Mouse (Mus musculus): ENCODE measurements at regions not wholly inside any gene's neighbourhood (a gene's known extent, or its start where the extent isn't known, plus 50 kb on each side); places are given as distances from the start of the nearest gene placed in this dataset.

- 50% methylated on average over 5 of the region's 5 CpGs for WGBS (ENCODE audit: insufficient replicate concordance)
- Histone ChIP-seq H3K27ac (no peak overlapping the region), H3K36me3 (no peaks in the 10 kb centered on the region), H3K9me3 (replicated peaks) (no peaks in the 10 kb centered on the region), H3K9ac (no peak overlapping the region), H3K27me3 (no peaks in the 10 kb centered on the region), H3K4me3 (replicated peaks) (no peak overlapping the region), H3K4me2 (no peak overlapping the region), H3K4me1 (replicated peaks) (no peaks in the 10 kb centered on the region)
- ATAC-seq (ENCODE audit: low read depth) (no peak), DNase-seq (no peak)
Measured at GRCm38 (mm10) chr13:43952972-43953592, 168.5 kb downstream of the Cd83 start.

- WGBS (ENCODE audit: insufficient replicate concordance) = 63% methylated on average over 10 of the region's 10 CpGs
- H3K4me1 ChIP-seq (replicated peaks) = no peaks in the 10 kb centered on the region
- no peak overlapping the region for H3K4me3 ChIP-seq (replicated peaks)
- H3K36me3 ChIP-seq = no peaks in the 10 kb centered on the region
- H3K4me2 ChIP-seq = no peak overlapping the region
- no peak for DNase-seq
- no peaks in the 10 kb centered on the region; the same call in 1 of the 2 replicates for H3K27me3 ChIP-seq
- no peak overlapping the region for H3K9ac ChIP-seq
- H3K9me3 ChIP-seq (replicated peaks) = no peaks in the 10 kb centered on the region
- no peak for ATAC-seq (ENCODE audit: low read depth)
- H3K27ac ChIP-seq = no peak overlapping the region
Measured at GRCm38 (mm10) chr13:43954714-43955393, 170.3 kb downstream of the Cd83 start.

GRCm38 (mm10) chr13:43957046-43957445, 172.5 kb downstream of the Cd83 start:
- no peak for ATAC-seq (ENCODE audit: low read depth)
- H3K4me2 ChIP-seq = no peak overlapping the region
- 58% methylated on average over 2 of the region's 2 CpGs for WGBS (ENCODE audit: insufficient replicate concordance)
- H3K4me3 ChIP-seq (replicated peaks) = no peak overlapping the region
- no peaks in the 10 kb centered on the region for H3K4me1 ChIP-seq (replicated peaks)
- no peak for DNase-seq
- H3K9me3 ChIP-seq (replicated peaks) = no peaks in the 10 kb centered on the region
- no peaks in the 10 kb centered on the region for H3K36me3 ChIP-seq
- no peak overlapping the region for H3K9ac ChIP-seq
- H3K27me3 ChIP-seq = no peaks in the 10 kb centered on the region; the same call in 1 of the 2 replicates
- no peak overlapping the region for H3K27ac ChIP-seq

GRCm38 (mm10) chr13:43959121-43959572, 174.6 kb downstream of the Cd83 start:
- Histone ChIP-seq H3K9me3 (replicated peaks) (no peaks in the 10 kb centered on the region), H3K9ac (no peak overlapping the region), H3K36me3 (no peaks in the 10 kb centered on the region), H3K4me1 (replicated peaks) (no peaks in the 10 kb centered on the region), H3K4me3 (replicated peaks) (no peak overlapping the region), H3K27me3 (no peaks in the 10 kb centered on the region; the same call in 1 of the 2 replicates), H3K27ac (no peak overlapping the region), H3K4me2 (no peak overlapping the region)
- 20% methylated on average over 9 of the region's 9 CpGs for WGBS (ENCODE audit: insufficient replicate concordance)
- ATAC-seq (ENCODE audit: low read depth) = no peak
- no peak for DNase-seq

- H3K4me2 ChIP-seq = no peak overlapping the region
- 54% methylated on average over 6 of the region's 6 CpGs for WGBS (ENCODE audit: insufficient replicate concordance)
- H3K9ac ChIP-seq = no peak overlapping the region
- H3K27ac ChIP-seq = no peak overlapping the region
- ATAC-seq (ENCODE audit: low read depth) = no peak
- H3K27me3 ChIP-seq = no peaks in the 10 kb centered on the region; the same call in 1 of the 2 replicates
- DNase-seq = no peak
- H3K9me3 ChIP-seq (replicated peaks) = no peaks in the 10 kb centered on the region
- H3K4me1 ChIP-seq (replicated peaks) = no peaks in the 10 kb centered on the region
- no peak overlapping the region for H3K4me3 ChIP-seq (replicated peaks)
- H3K36me3 ChIP-seq = no peaks in the 10 kb centered on the region
Measured at GRCm38 (mm10) chr13:43961047-43961690, 176.6 kb downstream of the Cd83 start.

- Histone ChIP-seq H3K4me1 (replicated peaks) (no peaks in the 10 kb centered on the region), H3K4me2 (no peak overlapping the region), H3K9ac (no peak overlapping the region), H3K27ac (no peak overlapping the region), H3K9me3 (replicated peaks) (no peaks in the 10 kb centered on the region), H3K36me3 (no peaks in the 10 kb centered on the region), H3K27me3 (no peaks in the 10 kb centered on the region; the same call in 1 of the 2 replicates), H3K4me3 (replicated peaks) (no peak overlapping the region)
- DNase-seq = no peak
- WGBS (ENCODE audit: insufficient replicate concordance) = 54% methylated on average over 3 of the region's 3 CpGs
- no peak for ATAC-seq (ENCODE audit: low read depth)
Measured at GRCm38 (mm10) chr13:43961987-43962386, 177.4 kb downstream of the Cd83 start.

- ATAC-seq (ENCODE audit: low read depth) (no peak), DNase-seq (no peak)
- no peaks in the 10 kb centered on the region for H3K9me3 ChIP-seq (replicated peaks)
- no peak overlapping the region for H3K27ac ChIP-seq
- no peaks in the 10 kb centered on the region; the same call in 1 of the 2 replicates for H3K27me3 ChIP-seq
- no peaks in the 10 kb centered on the region for H3K4me1 ChIP-seq (replicated peaks)
- 60% methylated on average over 3 of the region's 3 CpGs for WGBS (ENCODE audit: insufficient replicate concordance)
- H3K9ac ChIP-seq = no peak overlapping the region
- no peaks in the 10 kb centered on the region for H3K36me3 ChIP-seq
- no peak overlapping the region for H3K4me2 ChIP-seq
- H3K4me3 ChIP-seq (replicated peaks) = no peak overlapping the region
Measured at GRCm38 (mm10) chr13:43963321-43963720, 178.7 kb downstream of the Cd83 start.

- H3K27ac ChIP-seq = no peak overlapping the region
- no peaks in the 10 kb centered on the region for H3K27me3 ChIP-seq
- DNase-seq (no peak), ATAC-seq (ENCODE audit: low read depth) (no peak)
- no peak overlapping the region for H3K4me3 ChIP-seq (replicated peaks)
- no peak overlapping the region for H3K4me2 ChIP-seq
- no peaks in the 10 kb centered on the region for H3K4me1 ChIP-seq (replicated peaks)
- whole genome bisulfite sequencing (ENCODE audit: insufficient replicate concordance) = 56% methylated on average over 4 of the region's 4 CpGs
- H3K36me3 ChIP-seq = no peaks in the 10 kb centered on the region
- no peak overlapping the region for H3K9ac ChIP-seq
- no peaks in the 10 kb centered on the region for H3K9me3 ChIP-seq (replicated peaks)
Measured at GRCm38 (mm10) chr13:43965256-43965905, 180.8 kb downstream of the Cd83 start.

GRCm38 (mm10) chr13:43967516-43967915, 182.9 kb downstream of the Cd83 start:
- no peaks in the 10 kb centered on the region for H3K4me1 ChIP-seq (replicated peaks)
- H3K9ac ChIP-seq = no peak overlapping the region
- ATAC-seq (ENCODE audit: low read depth) = no peak
- no peaks in the 10 kb centered on the region for H3K36me3 ChIP-seq
- DNase-seq = no peak
- no peaks in the 10 kb centered on the region for H3K9me3 ChIP-seq (replicated peaks)
- H3K27ac ChIP-seq = no peak overlapping the region
- no peak overlapping the region for H3K4me2 ChIP-seq
- WGBS (ENCODE audit: insufficient replicate concordance) = 62% methylated on average over 5 of the region's 5 CpGs
- no peaks in the 10 kb centered on the region for H3K27me3 ChIP-seq
- no peak overlapping the region for H3K4me3 ChIP-seq (replicated peaks)

- ATAC-seq (ENCODE audit: low read depth) (no peak), DNase-seq (no peak)
- no peak overlapping the region for H3K4me3 ChIP-seq (replicated peaks)
- no peaks in the 10 kb centered on the region for H3K27me3 ChIP-seq
- 51% methylated on average over 2 of the region's 2 CpGs for WGBS (ENCODE audit: insufficient replicate concordance)
- no peaks in the 10 kb centered on the region for H3K4me1 ChIP-seq (replicated peaks)
- H3K9me3 ChIP-seq (replicated peaks) = no peaks in the 10 kb centered on the region
- no peak overlapping the region for H3K27ac ChIP-seq
- no peaks in the 10 kb centered on the region for H3K36me3 ChIP-seq
- no peak overlapping the region for H3K9ac ChIP-seq
- no peak overlapping the region for H3K4me2 ChIP-seq
Measured at GRCm38 (mm10) chr13:43972906-43973305, 188.3 kb downstream of the Cd83 start.

- Histone ChIP-seq H3K36me3 (no peaks in the 10 kb centered on the region), H3K27ac (no peak overlapping the region), H3K4me3 (replicated peaks) (no peak overlapping the region), H3K27me3 (no peaks in the 10 kb centered on the region), H3K9ac (no peak overlapping the region), H3K9me3 (replicated peaks) (no peaks in the 10 kb centered on the region), H3K4me2 (no peak overlapping the region), H3K4me1 (replicated peaks) (no peaks in the 10 kb centered on the region)
- DNase-seq = no peak
- 70% methylated on average over 13 of the region's 13 CpGs for WGBS (ENCODE audit: insufficient replicate concordance)
- no peak for ATAC-seq (ENCODE audit: low read depth)
Measured at GRCm38 (mm10) chr13:43975281-43975680, 190.7 kb downstream of the Cd83 start.
